Mouse (Mus musculus) CH12.LX (cell line): ENCODE data around the gene Slc39a12. TPM values are rescaled to one million over a fixed set of nuclear protein-coding genes. Genes with fewer than 3 reads are reported as not detected.

Experiments
- DNase-seq: peaks from one replicate; pipeline ENCODE4 v3.0.0-alpha.2; 2013; ENCODE audit errors: extremely low read depth
- H3K27ac ChIP-seq: 2 replicates; pipeline ENCODE4 v1.5.1; 2012; ENCODE audit warnings: low read depth, mild to moderate bottlenecking, control low read depth, moderate library complexity; ENCODE audit not compliant: insufficient read depth
- H3K27me3 ChIP-seq: replicated peaks from 2 replicates; pipeline ENCODE3; 2012; ENCODE audit warnings: inconsistent platforms
- H3K36me3 ChIP-seq, 2 experiments: replicated peaks in 1 of 2; 2 replicates each; pipeline versions ENCODE3 to v1.6.1; 2012; ENCODE audit warnings: inconsistent platforms in 1 of 2, low read length in 1 of 2, mild to moderate bottlenecking in 1 of 2, mixed read lengths in 1 of 2, moderate library complexity in 1 of 2; ENCODE audit not compliant: control insufficient read depth in 1 of 2, insufficient read depth in 1 of 2
- H3K4me1 ChIP-seq, 2 experiments: 2 replicates each; pipeline ENCODE4 v1.6.1; 2012; ENCODE audit warnings: inconsistent platforms in 1 of 2, moderate library complexity in 1 of 2; ENCODE audit not compliant: insufficient read depth in 2 of 2, control insufficient read depth in 1 of 2
- H3K4me2 ChIP-seq: 2 replicates; pipeline ENCODE4 v1.6.1; 2012; ENCODE audit warnings: low read depth, mild to moderate bottlenecking, control low read depth; ENCODE audit not compliant: poor library complexity, insufficient read depth, severe bottlenecking
- H3K4me3 ChIP-seq, 3 experiments: fragments of 150-350 bp in 1 of 3; sonication (generic) in 1 of 3; replicated peaks in 1 of 3; 2 replicates each; pipeline versions ENCODE3 to v1.5.1; 2011 to 2012; ENCODE audit warnings: low read depth in 2 of 3, low read length in 2 of 3, mild to moderate bottlenecking in 2 of 3, moderate library complexity in 2 of 3, control low read depth in 1 of 3, improper control_type of control experiment in 1 of 3, inconsistent platforms in 1 of 3, mixed read lengths in 1 of 3; ENCODE audit not compliant: poor library complexity in 1 of 3
- H3K79me2 ChIP-seq: replicated peaks from 2 replicates; pipeline ENCODE4 v1.6.1; 2012; ENCODE audit warnings: mild to moderate bottlenecking, moderate library complexity; ENCODE audit not compliant: control insufficient read depth, poor library complexity, insufficient read depth, severe bottlenecking; ENCODE audit errors: extremely low read depth
- H3K9ac ChIP-seq: 2 replicates; pipeline ENCODE4 v1.6.1; 2012; ENCODE audit warnings: low read depth, mild to moderate bottlenecking, control low read depth, moderate library complexity; ENCODE audit not compliant: insufficient read depth
- H3K9me3 ChIP-seq: replicated peaks from 2 replicates; pipeline ENCODE3; 2012; ENCODE audit warnings: low read length, inconsistent platforms, mixed read lengths
- CHD1 ChIP-seq: IDR thresholded peaks from 2 replicates; pipeline ENCODE4 v1.6.1; 2012; ENCODE audit warnings: low read depth, low read length, improper control_type of control experiment, inconsistent platforms
- CTCF ChIP-seq, 2 experiments: IDR thresholded peaks in 1 of 2; conservative IDR thresholded peaks in 1 of 2; 2 replicates each; pipeline ENCODE4 v1.5.1; 2011 to 2012; ENCODE audit warnings: low read depth in 2 of 2, low read length in 2 of 2, improper control_type of control experiment in 1 of 2, inconsistent platforms in 1 of 2, mild to moderate bottlenecking in 1 of 2, moderate library complexity in 1 of 2
- EP300 ChIP-seq: IDR thresholded peaks from 2 replicates; pipeline ENCODE4 v1.6.1; 2011; ENCODE audit warnings: low read length, improper control_type of control experiment
- ETS1 ChIP-seq: conservative IDR thresholded peaks from 2 replicates; pipeline ENCODE4 v1.6.1; 2012; ENCODE audit warnings: low read depth, mild to moderate bottlenecking, inconsistent platforms, low read length, improper control_type of control experiment, moderate library complexity
- IRF4 ChIP-seq: IDR thresholded peaks from 2 replicates; pipeline ENCODE4 v1.6.1; 2014; ENCODE audit warnings: low read depth, mild to moderate bottlenecking, inconsistent platforms, low read length, improper control_type of control experiment
- JUN ChIP-seq: IDR thresholded peaks from 2 replicates; pipeline ENCODE4 v1.6.1; 2011; ENCODE audit warnings: low read depth, mild to moderate bottlenecking, low read length, improper control_type of control experiment, moderate library complexity; ENCODE audit not compliant: insufficient read depth
- JUND ChIP-seq: conservative IDR thresholded peaks from 2 replicates; pipeline ENCODE4 v1.6.1; 2011; ENCODE audit warnings: low read depth, low read length, improper control_type of control experiment
- KAT2A ChIP-seq: IDR thresholded peaks from 2 replicates; pipeline ENCODE4 v1.6.1; 2012; ENCODE audit warnings: low read length, improper control_type of control experiment, inconsistent platforms; ENCODE audit not compliant: insufficient replicate concordance
- MAZ ChIP-seq: IDR thresholded peaks from 2 replicates; pipeline ENCODE4 v1.6.1; 2012; ENCODE audit warnings: low read depth, mild to moderate bottlenecking, inconsistent platforms, low read length, improper control_type of control experiment, moderate library complexity
- MEF2A ChIP-seq: IDR thresholded peaks from 2 replicates; pipeline ENCODE4 v1.6.1; 2014; ENCODE audit warnings: low read depth, mild to moderate bottlenecking, inconsistent platforms, low read length, improper control_type of control experiment, borderline replicate concordance
- POLR2AphosphoS2 ChIP-seq: IDR thresholded peaks from 2 replicates; pipeline ENCODE4 v1.6.1; 2011; ENCODE audit warnings: low read depth, low read length, improper control_type of control experiment
- RAD21 ChIP-seq: IDR thresholded peaks from 2 replicates; pipeline ENCODE4 v1.6.1; 2011; ENCODE audit warnings: low read depth, mild to moderate bottlenecking, low read length, improper control_type of control experiment, moderate library complexity
- SIN3A ChIP-seq: IDR thresholded peaks from 2 replicates; pipeline ENCODE4 v1.6.1; 2012; ENCODE audit warnings: low read length, improper control_type of control experiment, inconsistent platforms
- TCF12 ChIP-seq: IDR thresholded peaks from 2 replicates; pipeline ENCODE4 v1.6.1; 2014; ENCODE audit warnings: low read depth, mild to moderate bottlenecking, inconsistent platforms, low read length, improper control_type of control experiment
- USF1 ChIP-seq: IDR thresholded peaks from 2 replicates; pipeline ENCODE4 v1.6.1; 2014; ENCODE audit warnings: low read depth, mild to moderate bottlenecking, inconsistent platforms, low read length, improper control_type of control experiment
- USF2 ChIP-seq: conservative IDR thresholded peaks from 2 replicates; pipeline ENCODE4 v1.6.1; 2011; ENCODE audit warnings: low read depth, low read length, improper control_type of control experiment
- ZMIZ1 ChIP-seq: IDR thresholded peaks from 2 replicates; pipeline ENCODE4 v1.6.1; 2012; ENCODE audit warnings: low read depth, mild to moderate bottlenecking, inconsistent platforms, low read length, improper control_type of control experiment
- dilution Hi-C: fragments of 300-500 bp; cut with MboI; formaldehyde crosslinking; loops from 2 replicates; pipeline ENCODE4 v1.14.3; 2020; ENCODE audit warnings: low sequenced_read_pairs; ENCODE audit not compliant: extremely low pct_unique_long_range_greater_than_20kb, extremely low pct_ligation_motif_present
- in situ Hi-C: fragments of 300-500 bp; cut with MboI; formaldehyde crosslinking; loops from 3 replicates; pipeline ENCODE4 v1.14.3; 2019; ENCODE audit warnings: low sequenced_read_pairs, low pct_ligation_motif_present, low pct_unique_long_range_greater_than_20kb, mixed read lengths
- polyA plus RNA-seq: library from polyadenylated mRNA; unstranded; fragments of >175 nt; gene quantifications from 2 replicates; pipeline ENCODE4 v1.2.1, GENCODE M21; 2012; ENCODE audit warnings: low read depth; ENCODE audit not compliant: insufficient read length
- total RNA-seq, 2 experiments: library from RNA; depleted of rRNA; stranded (reverse); fragments of 300-350 nt in 1 of 2; fragments of >200 nt in 1 of 2; gene quantifications; 2 replicates each; pipeline ENCODE4 v1.2.3; 2012 to 2014

The Slc39a12 gene
- total and polyA plus RNA-seq, 3 experiments, result not detected

GRCm38 (mm10) chr2:14464438-14464837, 76.3 kb downstream of the Slc39a12 start:
- DNase-seq, result no peak
- no peaks in the 10 kb centered on the region for H3K4me1 ChIP-seq
- H3K27ac ChIP-seq, result no peak overlapping the region
- dilution Hi-C loops, result no loop called here
- no peak for TF ChIP-seq POLR2AphosphoS2
- no peak for TF ChIP-seq MAZ
- TF ChIP-seq JUN, result no peak
- TF ChIP-seq SIN3A, result no peak
- TF ChIP-seq ZMIZ1, result no peak
- no peak for TF ChIP-seq USF1
- TF ChIP-seq TCF12, result no peak
- no peak for TF ChIP-seq USF2
- TF ChIP-seq, all 38 proteins: peak for 0
- H3K36me3 ChIP-seq, result no peaks in the 10 kb centered on the region
- no peaks in the 10 kb centered on the region for H3K79me2 ChIP-seq
- no peak overlapping the region for H3K9ac ChIP-seq
- no peak overlapping the region for H3K4me3 ChIP-seq
- no peak overlapping the region for H3K4me2 ChIP-seq
- in situ Hi-C loops, result no loop called here
- H3K9me3 ChIP-seq, result no peaks in the 10 kb centered on the region
- H3K27me3 ChIP-seq, result no peaks in the 10 kb centered on the region

GRCm38 (mm10) chr2:14494132-14494531, 106.0 kb downstream of the Slc39a12 start:
- no peaks in the 10 kb centered on the region for H3K9me3 ChIP-seq
- no peaks in the 10 kb centered on the region for H3K36me3 ChIP-seq
- no peak overlapping the region for H3K9ac ChIP-seq
- H3K4me3 ChIP-seq, result no peak overlapping the region
- peak; percentile 50 for DNase-seq
- H3K4me2 ChIP-seq, result no peak overlapping the region
- dilution Hi-C loops, result no loop called here
- in situ Hi-C loops, result no loop called here
- H3K27ac ChIP-seq, result no peak overlapping the region
- TF ChIP-seq CTCF (conservative IDR thresholded peaks at IDR 0.05 in 1 of 2, IDR thresholded peaks at IDR 0.05 in 1 of 2; ENCODE audit: low read depth in 2 of 2, low read length in 2 of 2) (0 out of 4 replicates have a peak, but pooled peaks of 1 of the 2 experiments have one; percentile 2), KAT2A (no peak), JUND (peak; percentile 74), EP300 (peak; percentile 64), ETS1 (0 out of 2 replicates have a peak, but pooled peaks have one; percentile 13), JUN (peak; percentile 59), MEF2A (peak; percentile 84), IRF4 (peak; percentile 55; the same call in 1 of the 2 replicates), RAD21 (no peak; the same call in 1 of the 2 replicates), CHD1 (no peak)
- H3K27me3 ChIP-seq, result no peaks in the 10 kb centered on the region
- peaks cover 0 to 6% of the 10 kb centered on the region in 2 experiments; a peak in 2 of 4 replicates for H3K4me1 ChIP-seq
- no peaks in the 10 kb centered on the region for H3K79me2 ChIP-seq
